Mouse (Mus musculus): ENCODE results near the gene Hoxc4. TPM values are rescaled to one million over a fixed set of nuclear protein-coding genes. Genes with fewer than 3 reads are reported as not detected.

Gene Hoxc4
- total and polyA plus RNA-seq, 3 experiments: 12.2 to 60.1 (median 29.3) TPM

DNA sequence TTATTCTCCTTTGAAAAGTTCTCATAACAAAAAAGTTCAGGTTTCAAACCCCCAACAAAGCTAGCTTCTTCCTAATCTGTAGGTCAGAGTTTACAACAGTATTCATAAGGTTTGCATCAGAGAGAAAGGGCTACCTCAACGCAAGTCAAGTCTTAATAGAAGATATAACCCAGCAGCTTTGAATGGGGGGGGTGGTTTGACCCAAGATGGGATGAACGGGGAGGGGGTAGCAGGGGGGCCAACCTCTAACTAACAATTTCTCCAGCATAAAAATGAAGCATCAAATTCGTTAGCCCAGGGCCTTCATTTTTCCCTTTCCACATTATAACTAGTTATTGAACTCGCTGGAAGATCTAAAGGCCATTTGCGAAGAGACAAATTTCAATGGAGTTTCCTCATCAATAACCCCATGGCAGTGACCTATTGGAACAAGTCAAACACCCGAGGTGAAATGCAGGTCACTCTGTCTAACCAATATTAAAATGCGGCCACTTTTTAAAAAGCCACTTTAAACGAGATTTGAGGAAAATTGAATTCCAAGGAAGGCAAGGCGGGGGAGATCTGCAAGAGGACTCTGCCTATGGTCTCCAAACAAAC lies 10.3 kb downstream of the Hoxc4 start:
- no peak overlapping the region for H3K4me3 ChIP-seq (ENCODE audit: low read depth, low read length)
- no peak for DNase-seq (ENCODE audit: low spot score)
- TF ChIP-seq POLR2AphosphoS5 (IDR thresholded peaks at IDR 0.05; ENCODE audit: insufficient replicate concordance, low read depth, low read length) (no peak), GATA2 (IDR thresholded peaks at IDR 0.05; ENCODE audit: borderline replicate concordance, low read depth, low read length) (no peak), GATA1 (IDR thresholded peaks at IDR 0.05; ENCODE audit: borderline replicate concordance, low read length) (no peak), TAL1 (conservative IDR thresholded peaks at IDR 0.05; ENCODE audit: low read depth, low read length) (no peak), CTCF (IDR thresholded peaks at IDR 0.05; ENCODE audit: low read depth, low read length) (no peak)
- H3K27me3 ChIP-seq (ENCODE audit: insufficient read depth, low read length): no peaks in the 10 kb centered on the region
- H3K36me3 ChIP-seq (replicated peaks): peaks cover 71% of the 10 kb centered on the region
- H3K4me1 ChIP-seq (ENCODE audit: insufficient read depth, low read depth, low read length): peaks cover 57% of the 10 kb centered on the region
- no peaks in the 10 kb centered on the region for H3K9me3 ChIP-seq (replicated peaks)
- ATAC-seq (ENCODE audit: extremely low read depth, insufficient number of reproducible peaks, low FRiP score, poor library complexity, severe bottlenecking): no peak

GRCm38 (mm10) chr15:103030142-103030541 lies 11.4 kb downstream of the Hoxc4 start:
- no peak overlapping the region for H3K4me3 ChIP-seq (ENCODE audit: low read depth, low read length)
- no peak for DNase-seq (ENCODE audit: low spot score)
- H3K9me3 ChIP-seq (replicated peaks): no peaks in the 10 kb centered on the region
- TF ChIP-seq GATA2 (IDR thresholded peaks at IDR 0.05; ENCODE audit: borderline replicate concordance, low read depth, low read length) (no peak), POLR2AphosphoS5 (IDR thresholded peaks at IDR 0.05; ENCODE audit: insufficient replicate concordance, low read depth, low read length) (no peak), CTCF (IDR thresholded peaks at IDR 0.05; ENCODE audit: low read depth, low read length) (no peak), GATA1 (IDR thresholded peaks at IDR 0.05; ENCODE audit: borderline replicate concordance, low read length) (no peak), TAL1 (conservative IDR thresholded peaks at IDR 0.05; ENCODE audit: low read depth, low read length) (no peak)
- ATAC-seq (ENCODE audit: extremely low read depth, insufficient number of reproducible peaks, low FRiP score, poor library complexity, severe bottlenecking): no peak
- no peaks in the 10 kb centered on the region for H3K27me3 ChIP-seq (ENCODE audit: insufficient read depth, low read length)
- peaks cover 51% of the 10 kb centered on the region for H3K4me1 ChIP-seq (ENCODE audit: insufficient read depth, low read depth, low read length)
- H3K36me3 ChIP-seq (replicated peaks): peaks cover 64% of the 10 kb centered on the region

GRCm38 (mm10) chr15:103032167-103032566 lies 13.4 kb downstream of the Hoxc4 start:
- H3K27me3 ChIP-seq (ENCODE audit: insufficient read depth, low read length): no peaks in the 10 kb centered on the region

GRCm38 (mm10) chr15:103032646-103033575 lies 14.2 kb downstream of the Hoxc4 start:
- ATAC-seq (ENCODE audit: extremely low read depth, insufficient number of reproducible peaks, low FRiP score, poor library complexity, severe bottlenecking) (no peak), DNase-seq (ENCODE audit: low spot score) (no peak)
- TF ChIP-seq GATA1 (IDR thresholded peaks at IDR 0.05; ENCODE audit: borderline replicate concordance, low read length) (no peak), GATA2 (IDR thresholded peaks at IDR 0.05; ENCODE audit: borderline replicate concordance, low read depth, low read length) (no peak), CTCF (IDR thresholded peaks at IDR 0.05; ENCODE audit: low read depth, low read length) (no peak)
- Histone ChIP-seq H3K27me3 (ENCODE audit: insufficient read depth, low read length) (no peaks in the 10 kb centered on the region), H3K4me1 (ENCODE audit: insufficient read depth, low read depth, low read length) (peaks cover 59% of the 10 kb centered on the region), H3K4me3 (ENCODE audit: low read depth, low read length) (peak overlapping the region; percentile 35; the same call in 1 of the 2 replicates), H3K36me3 (replicated peaks) (peaks cover 56% of the 10 kb centered on the region), H3K9me3 (replicated peaks) (no peaks in the 10 kb centered on the region)

More at GRCm38 (mm10) chr15:103032167-103032566, 13.4 kb downstream of the Hoxc4 start:
- Histone ChIP-seq H3K4me1 (ENCODE audit: insufficient read depth, low read depth, low read length) (peaks cover 55% of the 10 kb centered on the region), H3K4me3 (ENCODE audit: low read depth, low read length) (no peak overlapping the region; the same call in 1 of the 2 replicates), H3K9me3 (replicated peaks) (no peaks in the 10 kb centered on the region), H3K36me3 (replicated peaks) (peaks cover 58% of the 10 kb centered on the region)
- TF ChIP-seq GATA1 (IDR thresholded peaks at IDR 0.05; ENCODE audit: borderline replicate concordance, low read length): no peak
- no peak for TF ChIP-seq TAL1 (conservative IDR thresholded peaks at IDR 0.05; ENCODE audit: low read depth, low read length)
- no peak for TF ChIP-seq CTCF (IDR thresholded peaks at IDR 0.05; ENCODE audit: low read depth, low read length)
- TF ChIP-seq GATA2 (IDR thresholded peaks at IDR 0.05; ENCODE audit: borderline replicate concordance, low read depth, low read length): no peak
- no peak for TF ChIP-seq POLR2AphosphoS5 (IDR thresholded peaks at IDR 0.05; ENCODE audit: insufficient replicate concordance, low read depth, low read length)
- DNase-seq (ENCODE audit: low spot score) (no peak), ATAC-seq (ENCODE audit: extremely low read depth, insufficient number of reproducible peaks, low FRiP score, poor library complexity, severe bottlenecking) (no peak)

DNA sequence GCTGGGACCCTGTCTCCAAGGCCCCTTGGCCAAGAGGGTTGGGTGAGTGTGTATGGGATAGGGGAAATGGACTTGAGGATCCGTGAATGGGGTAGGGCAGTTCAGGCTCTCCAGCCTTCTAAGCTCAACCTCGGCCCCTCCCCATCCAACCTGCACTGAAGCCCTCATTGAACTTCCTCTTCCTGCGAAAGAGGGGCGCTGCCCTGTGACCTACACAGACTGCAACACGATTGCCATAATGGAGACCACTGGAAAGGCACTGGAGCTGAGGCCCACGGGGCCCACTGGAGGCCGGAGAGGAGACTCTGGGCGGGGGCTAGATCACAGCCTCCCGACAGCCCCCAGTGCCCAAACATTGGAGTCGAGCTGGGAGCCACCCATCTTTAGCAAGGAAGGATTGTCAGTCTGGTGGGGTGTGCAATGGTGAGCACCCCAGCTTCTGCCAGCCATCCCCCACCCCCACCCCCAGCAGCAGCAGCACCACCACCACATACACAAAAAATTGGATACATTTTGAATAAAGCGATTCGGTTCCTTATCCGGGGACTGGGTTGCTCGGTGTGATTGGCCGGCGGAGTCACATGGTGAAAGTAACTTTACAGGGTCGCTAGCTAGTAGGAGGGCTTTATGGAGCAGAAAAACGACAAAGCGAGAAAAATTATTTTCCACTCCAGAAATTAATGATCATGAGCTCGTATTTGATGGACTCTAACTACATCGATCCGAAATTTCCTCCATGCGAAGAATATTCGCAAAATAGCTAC lies 15.5 kb downstream of the Hoxc4 start:
- H3K27me3 ChIP-seq (ENCODE audit: insufficient read depth, low read length): no peaks in the 10 kb centered on the region
- no peak for TF ChIP-seq CTCF (IDR thresholded peaks at IDR 0.05; ENCODE audit: low read depth, low read length)
- TF ChIP-seq POLR2AphosphoS5 (IDR thresholded peaks at IDR 0.05; ENCODE audit: insufficient replicate concordance, low read depth, low read length): no peak
- TF ChIP-seq GATA2 (IDR thresholded peaks at IDR 0.05; ENCODE audit: borderline replicate concordance, low read depth, low read length): no peak
- no peak for TF ChIP-seq GATA1 (IDR thresholded peaks at IDR 0.05; ENCODE audit: borderline replicate concordance, low read length)
- TF ChIP-seq TAL1 (conservative IDR thresholded peaks at IDR 0.05; ENCODE audit: low read depth, low read length): no peak
- DNase-seq (ENCODE audit: low spot score): peak; percentile 65
- peak; percentile 47 for ATAC-seq (ENCODE audit: extremely low read depth, insufficient number of reproducible peaks, low FRiP score, poor library complexity, severe bottlenecking)
- H3K9me3 ChIP-seq (replicated peaks): no peaks in the 10 kb centered on the region
- H3K4me1 ChIP-seq (ENCODE audit: insufficient read depth, low read depth, low read length): peaks cover 68% of the 10 kb centered on the region
- peaks cover 56% of the 10 kb centered on the region for H3K36me3 ChIP-seq (replicated peaks)
- H3K4me3 ChIP-seq (ENCODE audit: low read depth, low read length): peak overlapping the region; percentile 81

Measured in G1E (cell line).